Mouse (Mus musculus) heart, adult 10 weeks (tissue): ENCODE results near the gene Trp53rka. TPM values are rescaled to one million over a fixed set of nuclear protein-coding genes. Genes with fewer than 3 reads are reported as not detected.

Experiments used
- polyA plus RNA-seq: library from polyadenylated mRNA; stranded (reverse); fragments of 350-450 nt; fragmentation: Illumina TruSeq; extraction: RNeasy Lipid Tissue Mini Kit (QIAGEN cat#74804); gene quantifications from one replicate; pipeline ENCODE4 v1.2.3, GENCODE M21; 2014; ENCODE audit warnings: low read depth, low replicate concordance

The Trp53rka gene
- polyA plus RNA-seq: 11.3 TPM

GRCm38 (mm10) chr2:165492648-165493553, at the start of gene Trp53rka:
TSS of gene Trp53rka (minus strand) at chr2:165493324.

DNA sequence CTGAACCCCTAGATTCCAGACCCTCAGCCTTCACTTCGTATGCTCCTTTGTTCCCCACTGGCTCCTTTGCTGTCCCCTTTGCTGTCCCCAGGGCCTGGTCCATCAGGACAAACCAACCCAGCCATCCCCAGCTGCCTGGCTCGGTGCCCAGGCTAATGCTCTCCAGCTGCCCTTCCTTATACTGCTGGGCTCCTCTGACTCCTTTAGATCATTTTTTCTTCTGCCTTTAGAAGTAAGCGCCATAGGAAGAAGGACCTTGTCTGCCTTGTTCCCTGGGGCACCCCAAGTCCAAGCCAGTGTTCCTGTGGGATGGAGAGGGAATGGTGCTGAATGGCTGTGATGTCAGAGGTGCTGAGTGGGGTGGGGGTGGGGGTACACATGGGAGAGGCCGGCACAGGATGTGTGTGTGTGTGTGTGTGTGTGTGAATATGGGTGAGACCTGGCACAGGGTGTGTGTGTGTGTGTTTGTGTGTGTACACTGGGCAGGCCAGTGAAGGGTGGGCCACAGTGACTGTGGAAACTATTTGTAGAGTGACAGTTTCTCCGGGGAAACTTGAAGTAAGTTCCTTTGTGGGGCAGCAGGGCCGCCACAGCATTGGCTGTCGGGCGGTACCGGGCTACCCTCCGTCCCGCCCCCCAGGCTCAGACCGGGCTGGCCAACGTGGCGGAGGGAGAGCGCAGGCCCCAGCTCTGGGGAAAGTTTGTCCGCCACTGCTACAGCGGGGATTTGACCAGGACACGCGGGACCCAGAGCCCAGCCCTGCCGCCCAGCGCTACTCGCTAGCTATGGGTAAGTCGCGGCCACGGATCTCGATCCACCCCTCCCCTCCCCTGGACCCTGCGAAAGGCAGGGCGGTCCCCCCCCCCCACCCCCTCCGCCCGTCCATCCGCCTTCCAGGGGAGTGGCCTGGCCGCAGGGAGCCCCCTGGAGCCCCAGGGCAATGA, 10.4 kb upstream of the Trp53rka start, which contains the start of gene Slc2a10:
Slc2a10 (plus strand) TSS at position 529 of the 945 bp plus-strand sequence.

GRCm38 (mm10) chr2:165473003-165473402, 20.1 kb downstream of the Trp53rka start, which contains the start of gene Slc13a3:
TSS of gene Slc13a3 (minus strand) at chr2:165473230.

Other genes with a start within 250 kb of the Trp53rka start
- gene Slc35c2, start 205.5 kb downstream of the Trp53rka start, polyA plus RNA-seq: 21.7 TPM
- 17.1 TPM for gene Elmo2, start 166.8 kb downstream of the Trp53rka start, polyA plus RNA-seq
- gene Zfp663, start 124.6 kb downstream of the Trp53rka start, polyA plus RNA-seq: not detected
- 1.6 TPM for gene Zfp334, start 105.1 kb downstream of the Trp53rka start, polyA plus RNA-seq
- not detected for gene Ocstamp, start 92.9 kb downstream of the Trp53rka start, polyA plus RNA-seq
- 0.13 TPM for gene Slc13a3, start 20.1 kb downstream of the Trp53rka start, polyA plus RNA-seq
- 2.3 TPM for gene Slc2a10, start 10.5 kb upstream of the Trp53rka start, polyA plus RNA-seq
- 1.2 TPM for gene Eya2, start 101.7 kb upstream of the Trp53rka start, polyA plus RNA-seq